Mouse (Mus musculus): Measurements from ENCODE around the gene St3gal3. TPM values are rescaled to one million over a fixed set of nuclear protein-coding genes. Genes with fewer than 3 reads are reported as not detected.

Gene St3gal3
- polyA plus RNA-seq, 1 experiment from 2014 or later: 10.9 TPM

GRCm38 (mm10) chr4:117887920-117888319, 246.8 kb downstream of the St3gal3 start:
- no peak for ATAC-seq (ENCODE audit: low FRiP score)
- Histone ChIP-seq H3K4me3 (peak overlapping the region; percentile 92; the same call in 1 of the 2 replicates), H3K9me3 (replicated peaks) (no peaks in the 10 kb centered on the region), H3K4me2 (replicated peaks) (peak overlapping the region; percentile 93), H3K9ac (0 out of 2 replicates have a peak overlapping the region, but pooled peaks have one; percentile 15), H3K36me3 (peaks cover 35% of the 10 kb centered on the region), H3K27ac (no peak overlapping the region), H3K4me1 (peaks cover 40% of the 10 kb centered on the region), H3K27me3 (no peaks in the 10 kb centered on the region)
- 72% methylated on average over 2 of the region's 2 CpGs for WGBS

GRCm38 (mm10) chr4:117887133-117887532, 247.6 kb downstream of the St3gal3 start, which contains the start of gene Atp6v0b:
TSS of gene Atp6v0b (minus strand) at chr4:117887333.
- Histone ChIP-seq H3K9me3 (replicated peaks) (no peaks in the 10 kb centered on the region), H3K9ac (peak within 1 kb of the TSS; percentile 95), H3K4me2 (replicated peaks) (peak within 1 kb of the TSS; percentile 93), H3K27me3 (no peaks in the 10 kb centered on the region), H3K4me3 (peak within 1 kb of the TSS; percentile 92), H3K27ac (peak within 1 kb of the TSS; percentile 60; the same call in 1 of the 2 replicates), H3K4me1 (peaks cover 44% of the 10 kb centered on the region), H3K36me3 (peaks cover 35% of the 10 kb centered on the region)
- ATAC-seq (ENCODE audit: low FRiP score): peak; percentile 81
- WGBS: 0% methylated on average over 37 of the region's 37 CpGs

- Histone ChIP-seq H3K4me2 (replicated peaks) (peak overlapping the region; percentile 93), H3K27ac (peak overlapping the region; percentile 60; the same call in 1 of the 2 replicates), H3K9ac (peak overlapping the region; percentile 95), H3K9me3 (replicated peaks) (no peaks in the 10 kb centered on the region), H3K36me3 (peaks cover 35% of the 10 kb centered on the region), H3K27me3 (no peaks in the 10 kb centered on the region), H3K4me1 (peaks cover 47% of the 10 kb centered on the region), H3K4me3 (peak overlapping the region; percentile 92)
- 3% methylated on average over 24 of the region's 24 CpGs for WGBS
- ATAC-seq (ENCODE audit: low FRiP score): 0 out of 2 replicates have a peak, but pooled peaks have one; percentile 3
These were observed 248.1 kb downstream of the St3gal3 start for GRCm38 (mm10) chr4:117886644-117887043.

GRCm38 (mm10) chr4:117885994-117886393, 248.7 kb downstream of the St3gal3 start:
- H3K36me3 ChIP-seq: peaks cover 37% of the 10 kb centered on the region
- peaks cover 49% of the 10 kb centered on the region for H3K4me1 ChIP-seq
- 88% methylated on average over 9 of the region's 9 CpGs for WGBS
- H3K4me3 ChIP-seq: peak overlapping the region; percentile 92
- no peaks in the 10 kb centered on the region for H3K9me3 ChIP-seq (replicated peaks)
- H3K9ac ChIP-seq: peak overlapping the region; percentile 95
- peak overlapping the region; percentile 93 for H3K4me2 ChIP-seq (replicated peaks)
- no peak overlapping the region for H3K27ac ChIP-seq
- no peaks in the 10 kb centered on the region for H3K27me3 ChIP-seq
- ATAC-seq (ENCODE audit: low FRiP score): no peak

- peaks cover 54% of the 10 kb centered on the region for H3K4me1 ChIP-seq
- H3K9me3 ChIP-seq (replicated peaks): no peaks in the 10 kb centered on the region
- no peaks in the 10 kb centered on the region for H3K27me3 ChIP-seq
- ATAC-seq (ENCODE audit: low FRiP score): no peak
- H3K27ac ChIP-seq: no peak overlapping the region
- 95% methylated on average over 10 of the region's 10 CpGs for WGBS
- no peak overlapping the region for H3K9ac ChIP-seq
- no peak overlapping the region for H3K4me2 ChIP-seq (replicated peaks)
- H3K36me3 ChIP-seq: peaks cover 44% of the 10 kb centered on the region
- no peak overlapping the region for H3K4me3 ChIP-seq
These were observed 249.6 kb downstream of the St3gal3 start for GRCm38 (mm10) chr4:117885093-117885492.

GRCm38 (mm10) chr4:117884146-117884545, 250.6 kb downstream of the St3gal3 start:
- Histone ChIP-seq H3K9ac (peak overlapping the region; percentile 90; the same call in 1 of the 2 replicates), H3K4me1 (peaks cover 61% of the 10 kb centered on the region), H3K27me3 (no peaks in the 10 kb centered on the region), H3K27ac (no peak overlapping the region), H3K4me3 (no peak overlapping the region), H3K9me3 (replicated peaks) (no peaks in the 10 kb centered on the region), H3K36me3 (peaks cover 40% of the 10 kb centered on the region), H3K4me2 (replicated peaks) (peak overlapping the region; percentile 88)
- WGBS: 100% methylated on average over 1 of the region's 1 CpGs
- no peak for ATAC-seq (ENCODE audit: low FRiP score)

- Histone ChIP-seq H3K4me1 (peaks cover 67% of the 10 kb centered on the region), H3K27ac (peak within 1 kb of the TSS; percentile 76), H3K9ac (peak within 1 kb of the TSS; percentile 90), H3K4me3 (peak within 1 kb of the TSS; percentile 89), H3K9me3 (replicated peaks) (no peaks in the 10 kb centered on the region), H3K27me3 (no peaks in the 10 kb centered on the region), H3K4me2 (replicated peaks) (peak within 1 kb of the TSS; percentile 88), H3K36me3 (peaks cover 40% of the 10 kb centered on the region)
- WGBS: under 1% methylated on average over 92 of the region's 103 CpGs
- peak; percentile 54 for ATAC-seq (ENCODE audit: low FRiP score)
These were observed 251.7 kb downstream of the St3gal3 start, which contains the start of gene B4galt2 for GRCm38 (mm10) chr4:117882701-117883691. TSS of gene B4galt2 (minus strand) at chr4:117883487.

Other genes with a start within 250 kb of the St3gal3 start
- gene Atp6v0b, start 247.6 kb downstream of the St3gal3 start, polyA plus RNA-seq (2016; fragmentation: Nextera tagmentation; extraction: Ambion mirVana): 267 and 289 TPM in 2 replicates
- gene Dph2, start 242.9 kb downstream of the St3gal3 start, polyA plus RNA-seq (2016; fragmentation: Nextera tagmentation; extraction: Ambion mirVana): 20.5 and 22.4 TPM in 2 replicates
- 62.2 and 65.5 TPM in 2 replicates for gene Ipo13, start 219.9 kb downstream of the St3gal3 start, polyA plus RNA-seq (2016; fragmentation: Nextera tagmentation; extraction: Ambion mirVana)
- 1.7 and 2.3 TPM in 2 replicates for gene Artn, start 205.2 kb downstream of the St3gal3 start, polyA plus RNA-seq (2016; fragmentation: Nextera tagmentation; extraction: Ambion mirVana)
- 60.7 and 67.2 TPM in 2 replicates for gene Kdm4a, start 45.1 kb upstream of the St3gal3 start, polyA plus RNA-seq (2016; fragmentation: Nextera tagmentation; extraction: Ambion mirVana)
- 131 and 137 TPM in 2 replicates for gene Ptprf, start 156.5 kb upstream of the St3gal3 start, polyA plus RNA-seq (2016; fragmentation: Nextera tagmentation; extraction: Ambion mirVana)

Measured in hindbrain, embryonic 12.5 days (tissue).